In genomic region chr15:3994852-3995447, GRCm38 (mm10) we compare ENCODE assay signal across 8 mouse cellular contexts. TPM values are rescaled to one million over a fixed set of nuclear protein-coding genes. Genes with fewer than 3 reads are reported as not detected.
DNase-seq lines count a peak whose midpoint lies in the region; ATAC-seq and TF ChIP-seq lines count a peak whose summit lies in the region.

No protein-coding gene starts in this region.

- intact Hi-C loops in heart, postnatal 14 days (cut with DNase I) = loop anchor here (2.0 kb wide), 1 partner anchor 16 kb away; the partner anchor contains the start of gene Fbxo4

- no peaks in the 10 kb centered on the region for H3K27me3 ChIP-seq in heart, postnatal 0 days (ENCODE audit: control insufficient read depth, insufficient read depth, low read length)
- no peaks in the 10 kb centered on the region for H3K27me3 ChIP-seq in hindbrain, embryonic 11.5 days (ENCODE audit: control insufficient read depth, insufficient read depth, low read length)
- no peaks in the 10 kb centered on the region for H3K27me3 ChIP-seq in midbrain, embryonic 12.5 days

- 0 out of 2 replicates have a peak, but pooled peaks cover 5% of the 10 kb centered on the region for H3K4me1 ChIP-seq in heart, postnatal 0 days (ENCODE audit: control insufficient read depth, insufficient read depth)
- no peaks in the 10 kb centered on the region for H3K4me1 ChIP-seq in hindbrain, embryonic 11.5 days (replicated peaks; ENCODE audit: control insufficient read depth, insufficient read depth, low read length)
- peaks cover 11% of the 10 kb centered on the region for H3K4me1 ChIP-seq in midbrain, embryonic 12.5 days

- H3K4me3 ChIP-seq in heart, postnatal 0 days (ENCODE audit: low read depth, low read length) = peak overlapping the region; percentile 63
- H3K4me3 ChIP-seq in hindbrain, embryonic 11.5 days (ENCODE audit: low read depth, low read length) = peak overlapping the region; percentile 72
- peak overlapping the region; percentile 69 for H3K4me3 ChIP-seq in midbrain, embryonic 12.5 days

- no peak for DNase-seq in heart, postnatal 0 days (ENCODE audit: low spot score)
- DNase-seq in heart, postnatal 14 days = no peak
- DNase-seq in MN1 (ENCODE audit: low spot score) = peak; percentile 56
- no peak for DNase-seq in hindbrain, embryonic 11.5 days (ENCODE audit: low spot score)
- no peak for DNase-seq in right cerebral cortex, postnatal 14 days
- DNase-seq in adrenal gland, adult 8-10 months = no peak
- no peak for DNase-seq in yolk sac, embryonic 10.5 days (ENCODE audit: low spot score)

- H3K9me3 ChIP-seq in heart, postnatal 0 days (replicated peaks; ENCODE audit: control insufficient read depth, low read length) = no peaks in the 10 kb centered on the region
- no peaks in the 10 kb centered on the region for H3K9me3 ChIP-seq in hindbrain, embryonic 11.5 days (ENCODE audit: control insufficient read depth, low read length)
- no peaks in the 10 kb centered on the region for H3K9me3 ChIP-seq in midbrain, embryonic 12.5 days

- WGBS in heart, postnatal 0 days = 13% methylated on average over 14 of the region's 14 CpGs
- 28% methylated on average over 14 of the region's 14 CpGs for WGBS in hindbrain, embryonic 11.5 days
- 27% methylated on average over 14 of the region's 14 CpGs for WGBS in midbrain, embryonic 12.5 days

- H3K9ac ChIP-seq in heart, postnatal 0 days (replicated peaks; ENCODE audit: low read depth, low read length) = peak overlapping the region; percentile 70
- H3K9ac ChIP-seq in hindbrain, embryonic 11.5 days (ENCODE audit: low read depth, low read length) = peak overlapping the region; percentile 86
- peak overlapping the region; percentile 81 for H3K9ac ChIP-seq in midbrain, embryonic 12.5 days (replicated peaks)

- H3K27ac ChIP-seq in heart, postnatal 0 days (ENCODE audit: low read depth) = peak overlapping the region; percentile 92
- peak overlapping the region; percentile 91 for H3K27ac ChIP-seq in hindbrain, embryonic 11.5 days (ENCODE audit: low read depth, low read length)
- peak overlapping the region; percentile 94 for H3K27ac ChIP-seq in midbrain, embryonic 12.5 days (replicated peaks)

- no peak for TF ChIP-seq EP300 in heart, postnatal 0 days (IDR thresholded peaks at IDR 0.05; ENCODE audit: low read depth)

- TF ChIP-seq CTCF in heart, postnatal 0 days (IDR thresholded peaks at IDR 0.05; ENCODE audit: low read depth) = no peak

- H3K4me2 ChIP-seq in heart, postnatal 0 days (ENCODE audit: low read depth, low read length) = peak overlapping the region; percentile 60
- peak overlapping the region; percentile 30 for H3K4me2 ChIP-seq in hindbrain, embryonic 11.5 days (replicated peaks; ENCODE audit: low read depth, low read length)
- H3K4me2 ChIP-seq in midbrain, embryonic 12.5 days (replicated peaks) = peak overlapping the region; percentile 66

- no peak for ATAC-seq in heart, postnatal 0 days (ENCODE audit: insufficient read depth, low read depth)
- ATAC-seq in hindbrain, embryonic 11.5 days (ENCODE audit: low FRiP score) = no peak
- ATAC-seq in midbrain, embryonic 12.5 days (ENCODE audit: low FRiP score, low read depth) = no peak

- H3K36me3 ChIP-seq in heart, postnatal 0 days (replicated peaks; ENCODE audit: control insufficient read depth, insufficient read depth, low read length) = peaks cover 22% of the 10 kb centered on the region
- 0 out of 2 replicates have a peak, but pooled peaks cover 3% of the 10 kb centered on the region for H3K36me3 ChIP-seq in hindbrain, embryonic 11.5 days (ENCODE audit: control insufficient read depth, insufficient read depth, low read length)
- peaks cover 19% of the 10 kb centered on the region for H3K36me3 ChIP-seq in midbrain, embryonic 12.5 days

RNA-seq across cellular contexts. Expression of gene AW549877, which starts 0.6 kb away (rescaled TPM):
- 16.3 and 16.4 TPM in 2 replicates for total RNA-seq in heart, postnatal 0 days (2014; rRNA removed; ENCODE audit: low replicate concordance)
- 11.7 and 12.5 TPM in 2 replicates for polyA plus RNA-seq in heart, postnatal 0 days (2015; fragmentation: Nextera tagmentation; extraction: Ambion mirVana)
- 10 to 100 TPM; 24.5 to 26.5 TPM for total RNA-seq in heart, postnatal 14 days (2021)
- polyA plus RNA-seq in hindbrain, embryonic 11.5 days (2014; fragmentation: Nextera tagmentation; extraction: Ambion mirVana) = 57.9 and 66.7 TPM in 2 replicates
- polyA plus RNA-seq in midbrain, embryonic 12.5 days (2016; fragmentation: Nextera tagmentation; extraction: Ambion mirVana) = 60.1 and 69.3 TPM in 2 replicates
- total RNA-seq in adrenal gland, adult 8-10 months (2022) = 10 to 100 TPM; 53.7 to 68.1 (median 56.5) TPM

RNA-seq across cellular contexts. Expression of gene Fbxo4, which starts 15.6 kb away (rescaled TPM):
- total RNA-seq in heart, postnatal 0 days (2014; rRNA removed; ENCODE audit: low replicate concordance) = 8.6 and 16.6 TPM in 2 replicates
- 15.4 and 16.5 TPM in 2 replicates for polyA plus RNA-seq in heart, postnatal 0 days (2015; fragmentation: Nextera tagmentation; extraction: Ambion mirVana)
- total RNA-seq in heart, postnatal 14 days (2021) = 1 to 10 TPM; 8.6 to 9.7 TPM
- polyA plus RNA-seq in hindbrain, embryonic 11.5 days (2014; fragmentation: Nextera tagmentation; extraction: Ambion mirVana) = 6.6 and 8.1 TPM in 2 replicates
- 6.6 and 7.8 TPM in 2 replicates for polyA plus RNA-seq in midbrain, embryonic 12.5 days (2016; fragmentation: Nextera tagmentation; extraction: Ambion mirVana)
- 10 to 100 TPM; 21.0 to 24.8 (median 23.3) TPM for total RNA-seq in adrenal gland, adult 8-10 months (2022)

RNA-seq across cellular contexts. Expression of gene Oxct1, which starts 31.2 kb away (rescaled TPM):
- 262 and 335 TPM in 2 replicates for total RNA-seq in heart, postnatal 0 days (2014; rRNA removed; ENCODE audit: low replicate concordance)
- 301 and 332 TPM in 2 replicates for polyA plus RNA-seq in heart, postnatal 0 days (2015; fragmentation: Nextera tagmentation; extraction: Ambion mirVana)
- 100 to 1,000 TPM; 531 to 576 TPM for total RNA-seq in heart, postnatal 14 days (2021)
- 183 and 196 TPM in 2 replicates for polyA plus RNA-seq in hindbrain, embryonic 11.5 days (2014; fragmentation: Nextera tagmentation; extraction: Ambion mirVana)
- 187 and 201 TPM in 2 replicates for polyA plus RNA-seq in midbrain, embryonic 12.5 days (2016; fragmentation: Nextera tagmentation; extraction: Ambion mirVana)
- 100 to 1,000 TPM; 108 to 155 (median 147) TPM for total RNA-seq in adrenal gland, adult 8-10 months (2022)
